1 mouse cellular context compared by ENCODE assay signal in genomic region chr7:24457726-24458370, GRCm38 (mm10).
TF ChIP-seq lines count a peak whose summit lies in the region.

No protein-coding gene starts in this region.

TF ChIP-seq in CH12.LX, 34 proteins besides CTCF, POLR2A, EP300 and RAD21:
- peak; percentile 54 for TF ChIP-seq BHLHE40 (IDR thresholded peaks at IDR 0.05; ENCODE audit: low read depth, low read length)
- TF ChIP-seq ELF1 (IDR thresholded peaks at IDR 0.05; ENCODE audit: low read depth, low read length) = no peak
- no peak for TF ChIP-seq MAZ (IDR thresholded peaks at IDR 0.05; ENCODE audit: low read depth, low read length)
- 0 out of 2 replicates have a peak, but pooled peaks have one; percentile 28 for TF ChIP-seq ETS1 (conservative IDR thresholded peaks at IDR 0.05; ENCODE audit: low read depth, low read length)
